Mouse (Mus musculus) thymus, postnatal 14 days (tissue): Measurements from ENCODE around the gene Slc38a8.

Experiments used
- DNase-seq: peaks from one replicate; pipeline ENCODE4 v3.0.0; 2021

The Slc38a8 gene

GRCm38 (mm10) chr8:119484145-119484896, 17.2 kb downstream of the Slc38a8 start:
- DNase-seq, result no peak

- DNase-seq, result no peak
Measured at GRCm38 (mm10) chr8:119478684-119479083, 22.8 kb downstream of the Slc38a8 start.

- no peak for DNase-seq
Measured at GRCm38 (mm10) chr8:119468091-119468490, 33.4 kb downstream of the Slc38a8 start.

GRCm38 (mm10) chr8:119466794-119467193, 34.7 kb downstream of the Slc38a8 start:
- no peak for DNase-seq

- peak; percentile 59 for DNase-seq
Measured at GRCm38 (mm10) chr8:119466105-119466504, 35.4 kb downstream of the Slc38a8 start.

GRCm38 (mm10) chr8:119463709-119464108, 37.8 kb downstream of the Slc38a8 start:
- no peak for DNase-seq

GRCm38 (mm10) chr8:119461356-119461755, 40.1 kb downstream of the Slc38a8 start:
- DNase-seq, result no peak

GRCm38 (mm10) chr8:119459724-119460123, 41.8 kb downstream of the Slc38a8 start:
- no peak for DNase-seq

GRCm38 (mm10) chr8:119456045-119456444, 45.5 kb downstream of the Slc38a8 start:
- no peak for DNase-seq

GRCm38 (mm10) chr8:119452919-119453318, 48.6 kb downstream of the Slc38a8 start:
- no peak for DNase-seq

GRCm38 (mm10) chr8:119451131-119451530, 50.4 kb downstream of the Slc38a8 start:
- DNase-seq, result no peak

GRCm38 (mm10) chr8:119449627-119450026, 51.9 kb downstream of the Slc38a8 start:
- DNase-seq, result no peak

- DNase-seq, result no peak
Measured at GRCm38 (mm10) chr8:119447781-119448170, 53.7 kb downstream of the Slc38a8 start.

- DNase-seq, result no peak
Measured at GRCm38 (mm10) chr8:119446990-119447780, 54.3 kb downstream of the Slc38a8 start.

- DNase-seq, result peak; percentile 84
Measured at GRCm38 (mm10) chr8:119446211-119446989, 55.1 kb downstream of the Slc38a8 start, which contains the start of gene Necab2. Gene Necab2, plus strand, starts transcription at chr8:119446719.

- no peak for DNase-seq
Measured at GRCm38 (mm10) chr8:119442970-119443369, 58.5 kb downstream of the Slc38a8 start.

- no peak for DNase-seq
Measured at GRCm38 (mm10) chr8:119442013-119442412, 59.5 kb downstream of the Slc38a8 start.

- no peak for DNase-seq
Measured at GRCm38 (mm10) chr8:119440952-119441270, 60.6 kb downstream of the Slc38a8 start.

GRCm38 (mm10) chr8:119440250-119440951, 61.1 kb downstream of the Slc38a8 start:
- peak; percentile 51 for DNase-seq

GRCm38 (mm10) chr8:119439893-119440249, 61.6 kb downstream of the Slc38a8 start:
- no peak for DNase-seq

- DNase-seq, result no peak
Measured at GRCm38 (mm10) chr8:119439424-119439823, 62.1 kb downstream of the Slc38a8 start.

- DNase-seq, result no peak
Measured at GRCm38 (mm10) chr8:119438876-119439275, 62.6 kb downstream of the Slc38a8 start.

- no peak for DNase-seq
Measured at GRCm38 (mm10) chr8:119437506-119437905, 64.0 kb downstream of the Slc38a8 start.
